Mouse (Mus musculus): Measurements from ENCODE around the gene Galnt2. TPM values are rescaled to one million over a fixed set of nuclear protein-coding genes. Genes with fewer than 3 reads are reported as not detected.

The Galnt2 gene
- total RNA-seq, 2 experiments from 2014 or later: 40.3 to 42.5 TPM

- DNase-seq (ENCODE audit: low spot score): no peak
Observed at GRCm38 (mm10) chr8:124270904-124271303, 39.7 kb downstream of the Galnt2 start.

GRCm38 (mm10) chr8:124271518-124271917 lies 40.3 kb downstream of the Galnt2 start:
- no peak for DNase-seq (ENCODE audit: low spot score)

DNA sequence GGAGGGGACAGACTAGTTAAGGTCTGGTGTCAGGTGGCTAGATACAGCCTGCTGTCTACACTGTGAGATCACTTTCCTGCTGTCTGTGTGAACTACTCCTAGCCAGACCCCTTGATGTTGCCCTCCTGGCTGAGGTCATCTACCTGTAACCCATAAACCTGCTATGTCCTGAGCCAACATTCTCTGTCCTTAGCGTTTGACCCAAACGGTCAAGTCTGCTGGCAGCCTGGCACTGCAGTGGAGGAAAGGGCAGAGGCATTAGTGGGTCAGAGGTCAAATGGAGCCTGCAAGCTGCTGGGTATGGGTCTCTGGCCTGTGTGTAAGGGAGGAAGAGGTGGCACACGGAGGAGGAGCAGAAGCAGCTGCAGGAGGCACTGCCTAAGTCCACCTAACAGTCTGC lies 41.6 kb downstream of the Galnt2 start:
- no peak for DNase-seq (ENCODE audit: low spot score)

GRCm38 (mm10) chr8:124273606-124274218 lies 42.5 kb downstream of the Galnt2 start:
- DNase-seq (ENCODE audit: low spot score): no peak

- DNase-seq (ENCODE audit: low spot score): no peak
Observed at GRCm38 (mm10) chr8:124274441-124275120, 43.4 kb downstream of the Galnt2 start.

DNA sequence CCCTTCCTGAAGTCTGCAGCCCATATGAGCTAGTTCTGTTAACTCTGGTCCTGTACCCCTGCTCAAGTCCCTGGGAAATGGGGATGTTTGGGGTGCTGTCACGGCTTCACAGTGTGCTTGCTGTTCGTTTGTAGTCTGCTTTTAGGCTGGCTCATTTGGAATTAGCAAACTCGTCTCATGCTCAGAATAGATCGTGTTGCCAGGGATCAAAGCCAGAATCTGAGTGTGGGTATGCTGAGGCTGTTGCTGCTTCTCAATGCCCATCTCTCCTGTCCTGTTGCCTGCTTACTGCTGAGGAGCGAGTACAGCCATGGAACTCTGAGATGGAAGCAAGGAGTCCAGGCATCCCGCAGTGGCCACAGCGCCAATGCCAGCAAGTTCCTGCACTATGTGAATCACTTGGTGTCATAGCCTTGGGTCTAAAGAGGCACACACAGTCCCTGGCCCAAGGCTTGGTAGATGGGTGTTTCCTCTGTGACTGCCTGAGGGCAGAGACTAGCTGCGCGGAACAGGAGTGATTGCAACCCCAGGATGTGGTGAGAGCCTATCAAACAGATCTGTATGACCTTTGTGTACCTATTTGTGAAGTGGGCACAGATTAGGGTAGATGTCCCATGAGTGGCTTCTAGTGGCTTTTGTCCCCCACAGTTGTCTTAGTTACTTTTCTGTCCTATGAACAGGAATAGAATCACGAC lies 44.3 kb downstream of the Galnt2 start:
- no peak for DNase-seq (ENCODE audit: low spot score)

- peak; percentile 58 for DNase-seq (ENCODE audit: low spot score)
Observed at GRCm38 (mm10) chr8:124277951-124278910, 47.0 kb downstream of the Galnt2 start.

DNA sequence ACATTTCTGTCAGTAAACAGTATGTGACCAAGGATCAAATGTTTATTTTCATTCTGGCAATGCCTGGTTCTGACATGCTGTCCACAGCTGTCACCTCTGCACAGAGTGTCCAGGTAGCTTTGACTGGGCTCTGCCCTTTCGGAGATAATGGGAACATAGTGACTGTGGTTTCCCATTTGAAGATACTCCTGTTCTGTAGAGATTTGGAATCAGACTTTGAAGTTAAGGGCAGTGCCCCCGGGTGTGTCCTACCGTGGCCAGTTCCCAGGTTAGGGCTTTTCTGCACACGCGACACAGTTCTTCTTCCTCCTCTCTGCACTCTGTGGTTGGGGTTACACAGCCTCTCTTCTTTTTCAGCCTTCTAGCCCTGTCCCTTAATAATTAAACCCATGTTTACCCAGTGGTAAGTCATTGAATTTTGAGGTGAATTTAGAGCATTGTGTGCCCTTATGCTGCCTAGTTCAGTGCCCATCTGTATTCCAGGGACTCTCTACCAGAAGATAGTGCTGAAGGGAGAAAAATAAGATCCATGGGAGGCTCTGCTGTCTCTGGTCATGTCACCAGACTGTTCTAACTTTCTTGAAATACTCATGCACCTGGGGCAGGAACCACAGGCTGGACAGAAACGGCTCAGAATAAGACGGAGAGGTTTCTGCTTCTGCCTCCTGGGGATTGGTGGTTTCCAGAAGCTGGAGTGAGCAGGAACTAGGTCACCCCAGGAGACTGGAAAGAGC lies 47.9 kb downstream of the Galnt2 start:
- DNase-seq (ENCODE audit: low spot score): no peak

- DNase-seq (ENCODE audit: low spot score): no peak
Observed at GRCm38 (mm10) chr8:124279690-124279985, 48.4 kb downstream of the Galnt2 start.

DNA sequence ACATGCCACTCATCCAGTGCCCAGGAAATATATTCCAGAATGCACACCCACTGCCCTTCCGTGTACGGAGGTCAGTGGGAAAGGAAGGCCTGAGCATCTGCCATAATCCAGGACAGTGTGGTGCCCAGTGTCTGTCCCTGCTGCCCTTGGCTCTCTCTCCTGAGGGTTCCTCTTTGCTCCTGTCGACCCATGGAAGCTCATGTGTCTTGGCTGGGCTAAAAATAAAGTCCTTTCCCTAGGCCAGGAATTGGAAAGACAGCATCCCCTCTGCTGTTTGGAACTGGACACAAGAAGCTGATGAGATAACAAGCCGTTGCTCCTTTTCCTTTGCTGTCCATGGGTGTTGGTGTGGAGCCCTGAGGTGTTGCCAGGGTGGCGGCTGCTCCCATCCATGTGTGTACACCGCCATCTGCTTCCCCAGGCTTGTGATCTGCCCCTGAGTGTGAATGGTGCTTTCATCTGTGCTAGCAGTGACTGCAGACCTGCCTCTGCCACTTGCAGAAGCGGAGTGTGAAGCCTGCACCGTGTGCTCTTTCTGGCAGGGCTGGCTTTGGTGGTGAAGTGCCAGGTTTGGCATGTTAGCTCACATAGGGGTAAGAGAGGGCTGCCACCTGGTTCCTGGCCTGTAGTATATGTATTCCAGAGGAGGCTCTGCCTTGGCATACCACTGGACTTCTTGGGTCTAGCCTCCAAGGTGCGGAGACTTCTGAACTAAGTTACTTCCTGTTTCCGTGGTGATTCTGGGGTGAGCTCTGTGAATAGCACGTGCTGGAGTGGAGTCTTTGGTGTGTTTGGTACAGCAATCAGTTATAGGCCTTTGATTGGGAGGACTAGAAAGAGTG lies 50.7 kb downstream of the Galnt2 start:
- peak; percentile 47 for DNase-seq (ENCODE audit: low spot score)

DNA sequence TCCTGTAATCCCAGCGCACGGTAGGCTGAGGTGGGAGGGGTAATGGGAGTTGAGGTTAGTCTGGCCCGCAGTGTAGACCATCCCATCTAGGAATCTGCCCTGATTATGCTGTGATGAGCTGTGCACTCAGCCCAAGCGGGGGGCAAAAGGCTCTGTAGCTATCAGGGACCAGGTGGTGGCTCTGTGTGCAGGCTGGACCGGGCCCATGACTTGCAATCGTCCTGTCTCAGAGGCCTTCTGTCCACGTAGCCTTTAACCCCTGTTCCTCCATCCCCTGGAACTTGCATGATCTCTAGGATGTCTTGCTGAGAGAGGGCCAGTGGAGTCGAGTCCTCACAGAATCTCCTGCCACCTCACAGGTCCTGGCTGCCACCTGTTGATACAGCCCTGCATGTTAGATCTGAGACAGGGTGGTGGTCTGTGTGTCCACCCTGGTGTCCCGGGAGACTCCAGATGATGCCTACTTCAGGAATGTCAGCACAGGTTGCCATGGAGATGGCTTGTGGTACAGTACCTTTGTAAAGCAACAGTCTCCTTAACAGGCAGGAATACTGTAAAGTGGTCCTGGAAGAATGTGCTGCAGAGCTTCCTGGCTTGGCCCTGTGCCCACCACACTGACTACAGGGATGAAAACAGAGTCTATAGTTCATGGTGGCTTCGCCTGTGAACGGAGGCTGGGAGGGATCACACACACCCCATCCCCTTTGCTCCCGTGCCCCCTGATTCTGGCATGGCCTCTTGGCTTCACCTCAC lies 51.9 kb downstream of the Galnt2 start:
- DNase-seq (ENCODE audit: low spot score): no peak

DNA sequence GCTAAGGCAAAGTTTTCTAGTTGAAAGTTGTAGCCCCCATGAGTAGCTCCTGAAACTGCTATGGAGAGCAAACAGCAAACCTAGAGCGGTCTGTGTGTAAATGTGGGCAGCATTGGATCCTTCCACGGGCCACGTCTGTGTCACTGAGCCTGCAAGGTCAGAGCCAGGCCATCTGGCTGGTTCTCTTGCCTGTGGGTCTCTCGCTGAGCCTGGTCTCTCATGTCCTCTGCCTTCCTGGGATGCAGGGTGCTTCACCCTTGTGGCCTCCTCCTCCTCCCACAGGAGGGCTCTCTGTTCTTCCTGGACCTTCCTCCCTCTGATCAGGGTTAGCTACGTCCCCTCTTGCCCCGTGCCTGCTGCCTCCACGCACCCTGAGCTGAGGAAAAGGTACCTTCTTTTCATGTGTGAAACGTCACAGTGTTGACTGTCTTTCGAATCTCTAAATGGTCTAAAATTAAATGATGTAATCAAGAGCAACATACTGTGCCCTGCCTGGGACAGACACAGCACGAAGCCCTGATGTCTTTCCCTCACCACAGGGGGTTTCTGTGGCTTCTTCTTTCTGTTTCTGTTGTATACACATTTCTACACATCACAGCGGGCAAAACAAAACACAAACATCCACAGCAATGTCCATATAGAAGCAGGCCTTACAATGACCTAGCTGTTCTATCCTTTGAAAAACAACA lies 52.6 kb downstream of the Galnt2 start:
- no peak for DNase-seq (ENCODE audit: low spot score)

- no peak for DNase-seq (ENCODE audit: low spot score)
Observed at GRCm38 (mm10) chr8:124284333-124284711, 53.1 kb downstream of the Galnt2 start.

DNA sequence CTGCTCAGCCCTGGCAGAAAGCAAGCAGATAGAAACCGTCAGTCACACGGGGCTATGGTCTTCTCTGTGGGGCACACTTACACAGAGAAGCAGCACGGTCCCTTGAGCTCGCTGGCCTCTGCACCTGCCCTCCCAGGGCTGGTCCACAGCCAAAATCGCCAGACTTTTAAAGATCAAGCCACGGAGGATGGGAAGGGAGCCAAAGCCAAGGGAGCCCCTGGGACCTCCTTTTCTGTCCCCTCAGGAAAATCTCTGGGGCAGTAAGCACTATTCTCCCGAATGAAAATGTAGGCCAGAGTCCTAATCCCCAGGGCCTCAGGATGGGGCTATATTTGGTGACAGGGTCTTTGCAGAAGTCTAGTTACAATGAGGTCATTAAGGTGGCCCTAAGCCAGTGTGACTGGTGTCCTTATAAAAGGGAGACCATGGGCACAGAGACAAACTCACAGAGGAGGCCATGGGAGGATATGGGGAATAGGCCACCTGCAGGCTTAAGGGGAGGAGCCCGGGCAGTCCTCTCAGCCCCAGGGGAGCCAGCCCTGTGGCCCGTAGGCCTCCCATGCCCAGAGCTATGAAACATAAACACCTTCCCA lies 53.9 kb downstream of the Galnt2 start:
- peak; percentile 62 for DNase-seq (ENCODE audit: low spot score)

GRCm38 (mm10) chr8:124286461-124287124 lies 55.4 kb downstream of the Galnt2 start:
- no peak for DNase-seq (ENCODE audit: low spot score)

DNA sequence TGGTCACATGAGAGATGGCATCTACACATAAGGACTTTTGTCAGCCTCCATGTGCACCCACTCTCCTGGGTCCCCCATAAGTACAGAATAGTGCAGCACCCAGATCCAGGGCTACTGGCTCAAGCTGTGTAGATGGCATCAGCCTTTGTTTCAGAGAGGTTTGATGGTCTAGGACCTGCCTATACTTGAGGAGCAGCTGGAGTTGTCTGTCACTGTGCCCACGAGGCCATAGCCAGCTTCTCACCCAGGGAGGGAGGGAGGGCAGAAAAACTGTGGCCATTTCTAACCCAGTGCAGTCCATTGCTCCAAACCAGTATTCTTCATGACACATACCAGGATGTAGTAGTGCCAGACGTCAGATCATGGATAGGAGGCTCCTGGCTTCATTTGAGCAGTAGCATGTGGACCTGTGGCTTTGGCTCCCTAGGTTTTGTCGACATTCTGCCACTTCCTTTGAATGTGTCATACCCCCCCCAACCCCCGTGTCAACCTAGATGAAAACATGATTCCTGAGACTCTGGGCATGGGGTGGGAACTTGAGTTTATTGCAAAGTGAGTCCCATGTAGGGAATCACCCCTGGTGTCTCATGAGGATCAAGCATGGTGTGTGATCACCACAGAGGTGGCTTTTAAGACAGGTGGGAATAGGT lies 57.1 kb downstream of the Galnt2 start:
- no peak for DNase-seq (ENCODE audit: low spot score)

DNA sequence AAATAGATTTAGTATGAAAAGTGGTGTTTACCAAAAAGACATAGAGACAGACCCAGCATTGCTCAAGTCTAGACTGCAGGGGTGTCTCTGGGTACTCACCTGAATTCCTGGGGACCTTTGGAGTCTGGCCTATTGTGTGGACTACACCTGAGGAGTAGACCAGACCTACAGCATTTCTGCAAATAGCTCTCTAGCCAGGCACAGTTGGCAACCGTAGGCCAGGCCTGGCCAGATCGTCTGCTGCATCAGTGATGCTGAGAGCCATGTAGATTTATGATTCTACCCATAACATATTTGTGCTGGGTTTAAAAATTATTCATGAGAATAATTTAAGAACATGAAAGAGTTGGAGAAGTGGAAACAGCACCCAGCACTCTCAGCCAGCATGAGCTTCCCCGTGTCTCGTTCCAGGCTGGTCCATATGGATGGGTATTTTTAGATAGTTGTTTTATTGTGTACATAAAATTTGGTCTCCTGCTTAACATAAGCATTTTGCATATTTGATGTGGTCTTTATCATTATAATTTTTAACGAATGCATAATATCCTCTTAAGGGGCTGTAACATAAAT lies 58.4 kb downstream of the Galnt2 start:
- no peak for DNase-seq (ENCODE audit: low spot score)

Data from gastrocnemius, adult 18-20 months (tissue).